Mouse (Mus musculus) kidney, embryonic 14.5 days (tissue): Measurements from ENCODE around the gene Napsa. TPM values are rescaled to one million over a fixed set of nuclear protein-coding genes. Genes with fewer than 3 reads are reported as not detected.

Experiments
- ATAC-seq: fragments of 200-750 bp; cut with Nextera tagmentation; 2 replicates; pipeline ENCODE4 v1.8.0; 2017; ENCODE audit warnings: moderate number of reproducible peaks, mild to moderate bottlenecking, moderate TSS enrichment, moderate library complexity; ENCODE audit not compliant: low FRiP score, low TSS enrichment
- H3K27ac ChIP-seq: fragments of 300-500 bp; sonication (generic); 2 replicates; pipeline ENCODE4 v1.5.1; 2014; ENCODE audit warnings: low read depth, mild to moderate bottlenecking, low read length, moderate library complexity, mixed read lengths
- H3K27me3 ChIP-seq: fragments of 300-500 bp; sonication (generic); 2 replicates; pipeline ENCODE4 v1.6.1; 2014; ENCODE audit warnings: mild to moderate bottlenecking, low read length; ENCODE audit not compliant: control insufficient read depth, insufficient read depth
- H3K36me3 ChIP-seq: fragments of 300-500 bp; sonication (generic); 2 replicates; pipeline ENCODE4 v1.6.1; 2014; ENCODE audit warnings: low read length, mixed read lengths; ENCODE audit not compliant: control insufficient read depth, insufficient read depth
- H3K4me1 ChIP-seq: fragments of 300-500 bp; sonication (generic); 2 replicates; pipeline ENCODE4 v1.6.1; 2014; ENCODE audit warnings: low read length, mixed read lengths; ENCODE audit not compliant: control insufficient read depth, insufficient read depth
- H3K4me2 ChIP-seq: fragments of 300-500 bp; sonication (generic); replicated peaks from 2 replicates; pipeline ENCODE4 v1.6.1; 2014; ENCODE audit warnings: low read depth, mild to moderate bottlenecking, low read length
- H3K4me3 ChIP-seq: fragments of 300-500 bp; sonication (generic); 2 replicates; pipeline ENCODE4 v1.5.1; 2014; ENCODE audit warnings: mild to moderate bottlenecking, low read length
- H3K9ac ChIP-seq: fragments of 300-500 bp; sonication (generic); 2 replicates; pipeline ENCODE4 v1.6.1; 2014; ENCODE audit warnings: low read depth, mild to moderate bottlenecking, low read length, moderate library complexity
- H3K9me3 ChIP-seq: fragments of 300-500 bp; sonication (generic); 2 replicates; pipeline ENCODE4 v1.6.1; 2016; ENCODE audit warnings: low read length; ENCODE audit not compliant: control insufficient read depth
- WGBS: fragments of 180-500 bp; shearing (Covaris S2); extraction: QIAGEN DNeasy Blood & Tissue Kit; methylation state at CpG from one replicate; pipeline ENCODE4 v1.1.7; 2014; 5-methylcytosine and 5-hydroxymethylcytosine counted together
- polyA plus RNA-seq: library from polyadenylated mRNA; unstranded; fragments of >200 nt; fragmentation: Nextera tagmentation; extraction: Ambion mirVana; gene quantifications from 2 replicates; pipeline ENCODE4 v1.2.1, GENCODE M21; 2014

Napsa gene
- polyA plus RNA-seq, 1 experiment from 2014 or later, result 7.0 TPM

- H3K4me3 ChIP-seq, result no peak overlapping the region
- ATAC-seq, result no peak
These were observed 51.7 kb downstream of the Napsa start for GRCm38 (mm10) chr7:44623714-44624542.

GRCm38 (mm10) chr7:44624543-44624826 lies 52.3 kb downstream of the Napsa start:
- no peaks in the 10 kb centered on the region for H3K36me3 ChIP-seq
- H3K27ac ChIP-seq, result no peak overlapping the region
- no peak for ATAC-seq
- H3K9ac ChIP-seq, result no peak overlapping the region
- no peaks in the 10 kb centered on the region; the same call in 1 of the 2 replicates for H3K9me3 ChIP-seq
- H3K4me1 ChIP-seq, result no peaks in the 10 kb centered on the region
- no peak overlapping the region for H3K4me3 ChIP-seq
- H3K27me3 ChIP-seq, result no peaks in the 10 kb centered on the region
- WGBS, result 85% methylated on average over 3 of the region's 3 CpGs
- H3K4me2 ChIP-seq, result no peak overlapping the region

More at GRCm38 (mm10) chr7:44623714-44624542, 51.7 kb downstream of the Napsa start:
- no peaks in the 10 kb centered on the region for H3K27me3 ChIP-seq
- no peaks in the 10 kb centered on the region for H3K36me3 ChIP-seq
- no peaks in the 10 kb centered on the region; the same call in 1 of the 2 replicates for H3K9me3 ChIP-seq
- no peak overlapping the region for H3K9ac ChIP-seq
- no peak overlapping the region for H3K4me2 ChIP-seq
- no peaks in the 10 kb centered on the region for H3K4me1 ChIP-seq
- 46% methylated on average over 18 of the region's 18 CpGs for WGBS
- no peak overlapping the region for H3K27ac ChIP-seq

GRCm38 (mm10) chr7:44624828-44625227 lies 52.6 kb downstream of the Napsa start:
- Histone ChIP-seq H3K27me3 (no peaks in the 10 kb centered on the region), H3K9ac (no peak overlapping the region), H3K36me3 (no peaks in the 10 kb centered on the region), H3K4me3 (no peak overlapping the region), H3K27ac (no peak overlapping the region), H3K4me2 (no peak overlapping the region), H3K4me1 (no peaks in the 10 kb centered on the region), H3K9me3 (no peaks in the 10 kb centered on the region)
- no peak for ATAC-seq
- WGBS, result 58% methylated on average over 14 of the region's 14 CpGs

- H3K4me2 ChIP-seq, result no peak overlapping the region
- H3K4me3 ChIP-seq, result no peak overlapping the region
- ATAC-seq, result no peak
- H3K9ac ChIP-seq, result no peak overlapping the region
- no peaks in the 10 kb centered on the region for H3K36me3 ChIP-seq
- H3K27me3 ChIP-seq, result no peaks in the 10 kb centered on the region
- 88% methylated on average over 13 of the region's 13 CpGs for WGBS
- no peak overlapping the region for H3K27ac ChIP-seq
- H3K4me1 ChIP-seq, result no peaks in the 10 kb centered on the region
- no peaks in the 10 kb centered on the region for H3K9me3 ChIP-seq
These were observed 53.3 kb downstream of the Napsa start for GRCm38 (mm10) chr7:44625241-44626067.

- no peaks in the 10 kb centered on the region for H3K4me1 ChIP-seq
- WGBS, result 34% methylated on average over 1 of the region's 1 CpGs
- no peaks in the 10 kb centered on the region for H3K36me3 ChIP-seq
- H3K27me3 ChIP-seq, result no peaks in the 10 kb centered on the region
- H3K9me3 ChIP-seq, result no peaks in the 10 kb centered on the region
- H3K4me2 ChIP-seq, result no peak overlapping the region
- no peak overlapping the region for H3K9ac ChIP-seq
- H3K4me3 ChIP-seq, result no peak overlapping the region
- H3K27ac ChIP-seq, result no peak overlapping the region
- ATAC-seq, result no peak
These were observed 53.8 kb downstream of the Napsa start for GRCm38 (mm10) chr7:44626068-44626385.

- 80% methylated on average over 13 of the region's 13 CpGs for WGBS
These were observed 54.8 kb downstream of the Napsa start for GRCm38 (mm10) chr7:44626966-44627365.

GRCm38 (mm10) chr7:44628402-44629034 lies 56.3 kb downstream of the Napsa start:
- no peak overlapping the region for H3K27ac ChIP-seq
- no peak overlapping the region for H3K4me2 ChIP-seq
- no peaks in the 10 kb centered on the region for H3K36me3 ChIP-seq
- 0 out of 2 replicates have a peak, but pooled peaks cover 5% of the 10 kb centered on the region for H3K27me3 ChIP-seq
- no peak overlapping the region for H3K4me3 ChIP-seq
- H3K9ac ChIP-seq, result no peak overlapping the region
- no peaks in the 10 kb centered on the region for H3K9me3 ChIP-seq
- H3K4me1 ChIP-seq, result no peaks in the 10 kb centered on the region
- ATAC-seq, result no peak
- WGBS, result 88% methylated on average over 15 of the region's 15 CpGs

More at GRCm38 (mm10) chr7:44626966-44627365, 54.8 kb downstream of the Napsa start:
- no peak for ATAC-seq
- Histone ChIP-seq H3K4me1 (no peaks in the 10 kb centered on the region), H3K36me3 (no peaks in the 10 kb centered on the region), H3K9ac (no peak overlapping the region), H3K9me3 (no peaks in the 10 kb centered on the region), H3K27me3 (no peaks in the 10 kb centered on the region), H3K4me2 (no peak overlapping the region), H3K27ac (no peak overlapping the region), H3K4me3 (no peak overlapping the region)

- no peaks in the 10 kb centered on the region for H3K9me3 ChIP-seq
- ATAC-seq, result no peak
- 83% methylated on average over 13 of the region's 13 CpGs for WGBS
- H3K36me3 ChIP-seq, result no peaks in the 10 kb centered on the region
- no peak overlapping the region for H3K4me3 ChIP-seq
- H3K27ac ChIP-seq, result no peak overlapping the region
- no peak overlapping the region for H3K4me2 ChIP-seq
- H3K27me3 ChIP-seq, result peaks cover 10% of the 10 kb centered on the region
- no peaks in the 10 kb centered on the region for H3K4me1 ChIP-seq
- no peak overlapping the region for H3K9ac ChIP-seq
These were observed 58.3 kb downstream of the Napsa start for GRCm38 (mm10) chr7:44630437-44630836.

- no peak overlapping the region for H3K4me3 ChIP-seq
- no peaks in the 10 kb centered on the region for H3K9me3 ChIP-seq
- 30% methylated on average over 13 of the region's 13 CpGs for WGBS
- H3K27ac ChIP-seq, result no peak overlapping the region
- no peaks in the 10 kb centered on the region for H3K4me1 ChIP-seq
- H3K9ac ChIP-seq, result no peak overlapping the region
- H3K27me3 ChIP-seq, result peaks cover 17% of the 10 kb centered on the region
- H3K36me3 ChIP-seq, result no peaks in the 10 kb centered on the region
- H3K4me2 ChIP-seq, result no peak overlapping the region
- no peak for ATAC-seq
These were observed 60.5 kb downstream of the Napsa start for GRCm38 (mm10) chr7:44632676-44633075.
